Mouse (Mus musculus) megakaryocyte, embryonic 14.5 days (primary cell): ENCODE results near the gene Sdf2l1. TPM values are rescaled to one million over a fixed set of nuclear protein-coding genes. Genes with fewer than 3 reads are reported as not detected.

Experiments
- H3K27me3 ChIP-seq: replicated peaks from 2 replicates; pipeline ENCODE3; 2012; ENCODE audit warnings: inconsistent platforms
- H3K36me3 ChIP-seq: replicated peaks from 2 replicates; pipeline ENCODE3; 2012; ENCODE audit warnings: low read length, inconsistent platforms, mixed read lengths
- H3K4me1 ChIP-seq: 2 replicates; pipeline ENCODE4 v1.6.1; 2012; ENCODE audit warnings: inconsistent platforms
- H3K4me3 ChIP-seq: replicated peaks from 2 replicates; pipeline ENCODE3; 2012; ENCODE audit warnings: moderate library complexity, mild to moderate bottlenecking, inconsistent platforms
- H3K9me3 ChIP-seq: 2 replicates; pipeline ENCODE4 v1.6.1; 2012; ENCODE audit warnings: inconsistent platforms
- FLI1 ChIP-seq: IDR thresholded peaks from 2 replicates; pipeline ENCODE4 v1.6.1; 2012; ENCODE audit warnings: low read length, inconsistent platforms, mixed read lengths
- GATA1 ChIP-seq: IDR thresholded peaks from 3 replicates; pipeline ENCODE4 v1.6.1; 2012; ENCODE audit warnings: mixed read lengths, low read length, inconsistent platforms, borderline replicate concordance
- polyA plus RNA-seq: library from polyadenylated mRNA; stranded (reverse); fragments of >175 nt; gene quantifications from 2 replicates; pipeline ENCODE4 v1.2.3, GENCODE M21; 2012; ENCODE audit warnings: low replicate concordance; ENCODE audit not compliant: insufficient read depth

Sdf2l1 gene
- polyA plus RNA-seq, 1 experiment = 345 TPM

DNA sequence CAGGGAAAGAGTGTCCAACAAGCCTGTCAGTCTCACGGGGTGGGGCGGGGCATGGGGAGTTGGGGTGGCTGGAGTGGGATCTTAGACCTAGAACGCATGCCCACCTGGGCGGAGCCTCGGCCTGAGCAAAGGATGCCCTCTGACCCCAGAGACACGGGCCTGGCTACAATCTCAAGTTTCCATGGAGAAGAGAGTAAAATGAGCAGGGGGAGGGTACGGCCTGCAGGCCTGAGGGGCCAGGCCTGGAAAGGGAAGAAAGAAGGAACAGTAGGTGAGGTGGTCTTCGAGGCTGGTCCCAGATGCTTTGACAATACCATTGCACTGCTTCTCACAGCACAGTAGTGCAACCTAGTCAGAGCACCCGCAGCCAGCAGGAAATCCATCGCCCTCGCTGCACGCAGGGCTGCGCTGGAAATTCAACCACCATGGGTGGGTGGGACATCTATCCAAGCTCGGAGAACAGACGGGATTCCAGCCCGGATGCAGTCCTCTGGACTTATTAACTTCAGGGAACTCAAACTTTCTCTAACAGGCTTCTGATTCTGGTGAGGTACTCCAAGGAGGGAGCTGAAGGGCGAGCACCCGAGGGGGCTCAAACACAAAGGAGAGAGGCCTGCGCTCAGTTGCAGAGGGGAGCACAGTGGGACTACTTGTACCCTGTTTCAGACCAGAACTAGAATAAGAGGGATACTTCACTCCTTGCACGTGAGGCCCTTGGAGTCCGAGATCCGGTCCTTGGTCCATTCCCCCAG lies 7.9 kb downstream of the Sdf2l1 start:
- no peaks in the 10 kb centered on the region for H3K27me3 ChIP-seq
- no peak for TF ChIP-seq GATA1
- no peak for TF ChIP-seq FLI1
- no peaks in the 10 kb centered on the region for H3K9me3 ChIP-seq
- peaks cover 43% of the 10 kb centered on the region for H3K36me3 ChIP-seq
- peak overlapping the region; percentile 94 for H3K4me3 ChIP-seq
- H3K4me1 ChIP-seq = peaks cover 45% of the 10 kb centered on the region

GRCm38 (mm10) chr16:17121569-17121968 lies 10.6 kb downstream of the Sdf2l1 start:
- no peaks in the 10 kb centered on the region for H3K27me3 ChIP-seq
- TF ChIP-seq FLI1 (no peak), GATA1 (no peak)
- no peaks in the 10 kb centered on the region for H3K9me3 ChIP-seq
- peaks cover 48% of the 10 kb centered on the region for H3K4me1 ChIP-seq
- peaks cover 68% of the 10 kb centered on the region for H3K36me3 ChIP-seq
- no peak overlapping the region for H3K4me3 ChIP-seq

GRCm38 (mm10) chr16:17117309-17117799 lies 14.8 kb downstream of the Sdf2l1 start:
- H3K36me3 ChIP-seq = peaks cover 89% of the 10 kb centered on the region
- H3K4me1 ChIP-seq = peaks cover 10% of the 10 kb centered on the region
- TF ChIP-seq FLI1 (no peak), GATA1 (no peak)
- no peaks in the 10 kb centered on the region for H3K27me3 ChIP-seq
- no peak overlapping the region for H3K4me3 ChIP-seq
- no peaks in the 10 kb centered on the region for H3K9me3 ChIP-seq

GRCm38 (mm10) chr16:17110771-17111743 lies 21.1 kb downstream of the Sdf2l1 start, which contains the start of gene Ppil2:
Gene Ppil2, minus strand, starts transcription at chr16:17111257.
- Histone ChIP-seq H3K27me3 (no peaks in the 10 kb centered on the region), H3K9me3 (no peaks in the 10 kb centered on the region), H3K4me1 (peaks cover 24% of the 10 kb centered on the region), H3K4me3 (peak within 1 kb of the TSS; percentile 99), H3K36me3 (peaks cover 60% of the 10 kb centered on the region)
- TF ChIP-seq GATA1 (no peak), FLI1 (peak; percentile 48)

- no peak overlapping the region for H3K4me3 ChIP-seq
- no peak for TF ChIP-seq FLI1
- TF ChIP-seq GATA1 = no peak
- H3K4me1 ChIP-seq = peaks cover 19% of the 10 kb centered on the region
- no peaks in the 10 kb centered on the region for H3K9me3 ChIP-seq
- peaks cover 94% of the 10 kb centered on the region for H3K36me3 ChIP-seq
- no peaks in the 10 kb centered on the region for H3K27me3 ChIP-seq
Observed at GRCm38 (mm10) chr16:17104600-17104999, 27.6 kb downstream of the Sdf2l1 start.

DNA sequence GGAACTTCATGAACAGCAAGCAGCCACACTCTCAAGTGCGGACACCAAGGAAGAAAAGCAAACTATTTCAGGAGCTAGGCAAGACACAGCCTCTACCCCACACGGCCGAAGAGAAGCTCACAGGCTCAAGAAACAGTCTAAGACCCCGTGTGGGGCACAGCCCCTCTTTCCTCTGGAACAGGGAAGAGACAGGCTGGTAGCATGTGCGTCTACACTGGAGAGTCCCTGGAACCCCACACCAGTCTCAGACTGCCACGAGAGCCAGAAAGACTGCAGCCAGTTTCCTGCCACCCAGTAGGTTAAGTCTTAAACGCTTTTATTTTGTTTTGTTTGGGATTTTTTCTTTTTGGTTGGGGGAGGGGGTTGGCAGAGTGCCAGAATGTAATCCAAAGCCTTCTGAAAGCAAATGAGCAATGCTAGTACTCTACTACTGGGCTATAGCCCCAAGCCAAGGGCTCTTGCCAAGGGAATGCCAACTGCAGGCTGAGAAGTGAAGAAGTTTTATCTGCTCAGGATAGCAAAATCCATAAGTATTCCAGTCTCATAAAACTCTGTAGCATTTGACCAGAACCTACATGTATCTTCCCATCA lies 29.5 kb downstream of the Sdf2l1 start:
- peaks cover 19% of the 10 kb centered on the region for H3K4me1 ChIP-seq
- no peaks in the 10 kb centered on the region for H3K27me3 ChIP-seq
- H3K36me3 ChIP-seq = peaks cover 93% of the 10 kb centered on the region
- H3K4me3 ChIP-seq = no peak overlapping the region
- H3K9me3 ChIP-seq = no peaks in the 10 kb centered on the region
- TF ChIP-seq GATA1 = no peak
- no peak for TF ChIP-seq FLI1

- TF ChIP-seq GATA1 (no peak), FLI1 (no peak)
- Histone ChIP-seq H3K36me3 (peaks cover 96% of the 10 kb centered on the region), H3K9me3 (no peaks in the 10 kb centered on the region), H3K27me3 (no peaks in the 10 kb centered on the region), H3K4me1 (peaks cover 16% of the 10 kb centered on the region), H3K4me3 (no peak overlapping the region)
Observed at GRCm38 (mm10) chr16:17096938-17097337, 35.2 kb downstream of the Sdf2l1 start.

- H3K27me3 ChIP-seq = no peaks in the 10 kb centered on the region
- peaks cover 100% of the 10 kb centered on the region for H3K36me3 ChIP-seq
- TF ChIP-seq GATA1 = no peak
- TF ChIP-seq FLI1 = no peak
Observed at GRCm38 (mm10) chr16:17088346-17088745, 43.8 kb downstream of the Sdf2l1 start.

DNA sequence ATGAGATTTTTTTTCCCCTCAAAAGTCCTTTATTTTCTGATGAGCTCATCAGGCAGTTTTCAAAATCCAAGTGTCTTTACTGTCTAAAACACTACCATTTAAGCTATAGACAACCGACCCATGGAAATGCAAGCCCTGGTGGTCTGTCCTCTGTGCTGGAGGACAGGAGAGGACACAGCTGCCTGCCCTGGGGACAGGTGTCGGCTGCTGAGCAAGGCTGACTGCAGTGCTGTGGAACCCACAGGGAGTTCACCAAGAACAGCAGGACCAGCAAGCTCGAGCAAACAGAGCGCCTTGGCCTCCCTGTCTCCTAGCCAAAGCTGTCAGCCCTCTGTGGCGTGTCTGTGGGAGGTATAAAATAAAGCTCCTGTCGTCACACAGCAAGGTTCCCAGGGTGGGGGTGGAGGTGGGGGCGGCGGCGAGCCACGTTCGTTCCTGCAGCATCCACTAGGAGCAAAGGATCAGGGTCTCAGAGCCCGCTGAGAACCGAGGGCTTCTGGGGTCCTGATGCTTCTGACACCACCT lies 45.5 kb downstream of the Sdf2l1 start:
- no peak overlapping the region for H3K4me3 ChIP-seq
- no peaks in the 10 kb centered on the region for H3K27me3 ChIP-seq
- peaks cover 100% of the 10 kb centered on the region for H3K36me3 ChIP-seq
- H3K9me3 ChIP-seq = no peaks in the 10 kb centered on the region
- peaks cover 5% of the 10 kb centered on the region; the same call in 1 of the 2 replicates for H3K4me1 ChIP-seq
- no peak for TF ChIP-seq FLI1
- no peak for TF ChIP-seq GATA1

More at GRCm38 (mm10) chr16:17088346-17088745, 43.8 kb downstream of the Sdf2l1 start:
- Histone ChIP-seq H3K9me3 (no peaks in the 10 kb centered on the region), H3K4me3 (no peak overlapping the region), H3K4me1 (peaks cover 5% of the 10 kb centered on the region; the same call in 1 of the 2 replicates)
